Mouse (Mus musculus): ENCODE data around the gene Trak1. TPM values are rescaled to one million over a fixed set of nuclear protein-coding genes. Genes with fewer than 3 reads are reported as not detected.

The Trak1 gene
- polyA plus RNA-seq, 2 experiments = 2.9 to 3.1 TPM

- Histone ChIP-seq H3K9ac (replicated peaks) (no peak overlapping the region), H3K4me3 (ENCODE audit: insufficient read depth in 1 of 2, low read depth in 2 of 2, low read length in 2 of 2) (no peak overlapping the region), H3K36me3 (replicated peaks; ENCODE audit: control insufficient read depth, insufficient read depth, low read depth) (no peaks in the 10 kb centered on the region), H3K27me3 (ENCODE audit: control insufficient read depth, insufficient read depth, low read length) (no peaks in the 10 kb centered on the region), H3K27ac (no peak overlapping the region), H3K4me2 (ENCODE audit: low read depth) (no peak overlapping the region), H3K4me1 (replicated peaks; ENCODE audit: control insufficient read depth in 2 of 2, insufficient read depth in 2 of 2, low read length in 1 of 2) (no peaks in the 10 kb centered on the region), H3K9me3 (ENCODE audit: control insufficient read depth, low read length) (no peaks in the 10 kb centered on the region)
- WGBS (ENCODE audit: insufficient replicate concordance) = 57% methylated on average over 5 of the region's 5 CpGs
- peak; percentile 47 for TF ChIP-seq CTCF (IDR thresholded peaks at IDR 0.05; ENCODE audit: low read depth)
- TF ChIP-seq EP300 (IDR thresholded peaks at IDR 0.05; ENCODE audit: low read depth) = no peak
- ATAC-seq (ENCODE audit: insufficient read depth) (no peak), DNase-seq (ENCODE audit: low read depth in 3 of 3, low spot score in 3 of 3) (no peak)
Measured at GRCm38 (mm10) chr9:121474771-121475170, 177.5 kb downstream of the Trak1 start.

GRCm38 (mm10) chr9:121475488-121476452, 178.5 kb downstream of the Trak1 start:
- H3K27ac ChIP-seq = no peak overlapping the region
- DNase-seq (ENCODE audit: low read depth in 3 of 3, low spot score in 3 of 3) (no peak), ATAC-seq (ENCODE audit: insufficient read depth) (no peak)
- no peaks in the 10 kb centered on the region for H3K4me1 ChIP-seq (replicated peaks; ENCODE audit: control insufficient read depth in 2 of 2, insufficient read depth in 2 of 2, low read length in 1 of 2)
- H3K4me2 ChIP-seq (ENCODE audit: low read depth) = no peak overlapping the region
- TF ChIP-seq CTCF (IDR thresholded peaks at IDR 0.05; ENCODE audit: low read depth) = no peak
- TF ChIP-seq EP300 (IDR thresholded peaks at IDR 0.05; ENCODE audit: low read depth) = no peak
- 65% methylated on average over 16 of the region's 16 CpGs for WGBS (ENCODE audit: insufficient replicate concordance)
- H3K4me3 ChIP-seq (ENCODE audit: insufficient read depth in 1 of 2, low read depth in 2 of 2, low read length in 2 of 2) = no peak overlapping the region
- H3K9me3 ChIP-seq (ENCODE audit: control insufficient read depth, low read length) = no peaks in the 10 kb centered on the region
- H3K36me3 ChIP-seq (replicated peaks; ENCODE audit: control insufficient read depth, insufficient read depth, low read depth) = no peaks in the 10 kb centered on the region
- H3K27me3 ChIP-seq (ENCODE audit: control insufficient read depth, insufficient read depth, low read length) = no peaks in the 10 kb centered on the region
- no peak overlapping the region for H3K9ac ChIP-seq (replicated peaks)

GRCm38 (mm10) chr9:121477305-121477911, 180.1 kb downstream of the Trak1 start:
- H3K4me3 ChIP-seq (ENCODE audit: insufficient read depth in 1 of 2, low read depth in 2 of 2, low read length in 2 of 2) = no peak overlapping the region
- 13% methylated on average over 15 of the region's 15 CpGs for WGBS (ENCODE audit: insufficient replicate concordance)
- H3K9me3 ChIP-seq (ENCODE audit: control insufficient read depth, low read length) = no peaks in the 10 kb centered on the region
- H3K27me3 ChIP-seq (ENCODE audit: control insufficient read depth, insufficient read depth, low read length) = no peaks in the 10 kb centered on the region
- DNase-seq (ENCODE audit: low read depth in 3 of 3, low spot score in 3 of 3) (peak; percentile 42 to 49 (median 47)), ATAC-seq (ENCODE audit: insufficient read depth) (0 out of 2 replicates have a peak, but pooled peaks have one; percentile 44)
- H3K4me1 ChIP-seq (replicated peaks; ENCODE audit: control insufficient read depth in 2 of 2, insufficient read depth in 2 of 2, low read length in 1 of 2) = no peaks in the 10 kb centered on the region
- TF ChIP-seq CTCF (IDR thresholded peaks at IDR 0.05; ENCODE audit: low read depth) = peak; percentile 84
- TF ChIP-seq EP300 (IDR thresholded peaks at IDR 0.05; ENCODE audit: low read depth) = no peak
- H3K36me3 ChIP-seq (replicated peaks; ENCODE audit: control insufficient read depth, insufficient read depth, low read depth) = no peaks in the 10 kb centered on the region
- no peak overlapping the region for H3K27ac ChIP-seq
- H3K9ac ChIP-seq (replicated peaks) = no peak overlapping the region
- no peak overlapping the region for H3K4me2 ChIP-seq (ENCODE audit: low read depth)

GRCm38 (mm10) chr9:121479453-121479852, 182.2 kb downstream of the Trak1 start:
- Histone ChIP-seq H3K27ac (no peak overlapping the region), H3K4me3 (ENCODE audit: insufficient read depth in 1 of 2, low read depth in 2 of 2, low read length in 2 of 2) (no peak overlapping the region), H3K36me3 (replicated peaks; ENCODE audit: control insufficient read depth, insufficient read depth, low read depth) (no peaks in the 10 kb centered on the region), H3K9me3 (ENCODE audit: control insufficient read depth, low read length) (no peaks in the 10 kb centered on the region), H3K4me2 (ENCODE audit: low read depth) (no peak overlapping the region), H3K4me1 (replicated peaks; ENCODE audit: control insufficient read depth in 2 of 2, insufficient read depth in 2 of 2, low read length in 1 of 2) (no peaks in the 10 kb centered on the region), H3K9ac (replicated peaks) (no peak overlapping the region), H3K27me3 (ENCODE audit: control insufficient read depth, insufficient read depth, low read length) (no peaks in the 10 kb centered on the region)
- TF ChIP-seq CTCF (IDR thresholded peaks at IDR 0.05; ENCODE audit: low read depth) (peak; percentile 84), EP300 (IDR thresholded peaks at IDR 0.05; ENCODE audit: low read depth) (no peak)
- WGBS (ENCODE audit: insufficient replicate concordance) = 13% methylated on average over 5 of the region's 5 CpGs
- no peak for ATAC-seq (ENCODE audit: insufficient read depth)
- DNase-seq (ENCODE audit: low read depth in 3 of 3, low spot score in 3 of 3) = peak; percentile 29 to 51 (median 31)

- Histone ChIP-seq H3K4me1 (replicated peaks; ENCODE audit: control insufficient read depth in 2 of 2, insufficient read depth in 2 of 2, low read length in 1 of 2) (no peaks in the 10 kb centered on the region), H3K36me3 (replicated peaks; ENCODE audit: control insufficient read depth, insufficient read depth, low read depth) (no peaks in the 10 kb centered on the region), H3K4me3 (ENCODE audit: insufficient read depth in 1 of 2, low read depth in 2 of 2, low read length in 2 of 2) (no peak overlapping the region), H3K9me3 (ENCODE audit: control insufficient read depth, low read length) (no peaks in the 10 kb centered on the region), H3K27me3 (ENCODE audit: control insufficient read depth, insufficient read depth, low read length) (no peaks in the 10 kb centered on the region), H3K4me2 (ENCODE audit: low read depth) (no peak overlapping the region), H3K9ac (replicated peaks) (no peak overlapping the region), H3K27ac (no peak overlapping the region)
- DNase-seq (ENCODE audit: low read depth in 3 of 3, low spot score in 3 of 3) = no peak
- no peak for TF ChIP-seq CTCF (IDR thresholded peaks at IDR 0.05; ENCODE audit: low read depth)
- TF ChIP-seq EP300 (IDR thresholded peaks at IDR 0.05; ENCODE audit: low read depth) = no peak
- WGBS (ENCODE audit: insufficient replicate concordance) = 57% methylated on average over 7 of the region's 7 CpGs
- ATAC-seq (ENCODE audit: insufficient read depth) = no peak
Measured at GRCm38 (mm10) chr9:121487216-121487615, 189.9 kb downstream of the Trak1 start.

All from liver, embryonic 14.5 days (tissue).